Mouse (Mus musculus) kidney, postnatal 0 days (tissue): ENCODE data around the gene Nudt1. TPM values are rescaled to one million over a fixed set of nuclear protein-coding genes. Genes with fewer than 3 reads are reported as not detected.

Source experiments
- ATAC-seq: fragments of 200-750 bp; cut with Nextera tagmentation; replicated peaks from 2 replicates; pipeline ENCODE4 v1.8.0; 2017; ENCODE audit warnings: low read depth, moderate number of reproducible peaks, moderate TSS enrichment, moderate library complexity; ENCODE audit not compliant: low FRiP score
- DNase-seq: peaks from one replicate; pipeline ENCODE4 v3.0.0-alpha.2; 2016; ENCODE audit warnings: low spot score
- H3K27ac ChIP-seq: fragments of 300-500 bp; sonication (generic); 2 replicates; pipeline ENCODE4 v1.5.1; 2014; ENCODE audit warnings: mild to moderate bottlenecking
- H3K27me3 ChIP-seq: fragments of 300-500 bp; sonication (generic); 2 replicates; pipeline ENCODE4 v1.6.1; 2014; ENCODE audit warnings: low read length, mixed read lengths; ENCODE audit not compliant: insufficient read depth
- H3K36me3 ChIP-seq: fragments of 300-500 bp; sonication (generic); 2 replicates; pipeline ENCODE4 v1.6.1; 2014; ENCODE audit warnings: low read length, mixed read lengths; ENCODE audit not compliant: insufficient read depth
- H3K4me1 ChIP-seq: fragments of 300-500 bp; sonication (generic); replicated peaks from 2 replicates; pipeline ENCODE4 v1.6.1; 2014; ENCODE audit warnings: antibody characterized with exemption, low read length, mixed read lengths; ENCODE audit not compliant: insufficient read depth
- H3K4me2 ChIP-seq: fragments of 300-500 bp; sonication (generic); 2 replicates; pipeline ENCODE4 v1.6.1; 2014; ENCODE audit warnings: mild to moderate bottlenecking, low read length, moderate library complexity, mixed read lengths
- H3K4me3 ChIP-seq: fragments of 300-500 bp; sonication (generic); replicated peaks from 2 replicates; pipeline ENCODE4 v1.5.1; 2014; ENCODE audit warnings: low read depth, low read length
- H3K9ac ChIP-seq: fragments of 300-500 bp; sonication (generic); 2 replicates; pipeline ENCODE4 v1.6.1; 2014; ENCODE audit warnings: low read depth, low read length
- H3K9me3 ChIP-seq: fragments of 300-500 bp; sonication (generic); replicated peaks from 2 replicates; pipeline ENCODE4 v1.6.1; 2016; ENCODE audit warnings: low read length, inconsistent platforms, mixed read lengths
- CTCF ChIP-seq: IDR thresholded peaks from 2 replicates; pipeline ENCODE4 v1.5.1; 2016; ENCODE audit warnings: antibody characterized with exemption, low read depth, mild to moderate bottlenecking, moderate library complexity
- WGBS: fragments of 180-500 bp; shearing (Covaris S2); extraction: QIAGEN DNeasy Blood & Tissue Kit; methylation state at CpG from one replicate; pipeline ENCODE4 v1.1.7; 2014; 5-methylcytosine and 5-hydroxymethylcytosine counted together
- polyA plus RNA-seq: library from polyadenylated mRNA; unstranded; fragments of >200 nt; fragmentation: Nextera tagmentation; extraction: Ambion mirVana; gene quantifications from 2 replicates; pipeline ENCODE4 v1.2.1, GENCODE M21; 2015

Nudt1 gene
- 39.9 and 42.1 TPM in 2 replicates for polyA plus RNA-seq

- ATAC-seq (peak; percentile 90), DNase-seq (peak; percentile 97)
- Histone ChIP-seq H3K27ac (peak within 1 kb of the TSS; percentile 82), H3K4me2 (peak within 1 kb of the TSS; percentile 93), H3K27me3 (no peaks in the 10 kb centered on the region), H3K9me3 (no peaks in the 10 kb centered on the region), H3K36me3 (no peaks in the 10 kb centered on the region), H3K9ac (peak within 1 kb of the TSS; percentile 96), H3K4me3 (peak within 1 kb of the TSS; percentile 84), H3K4me1 (no peaks in the 10 kb centered on the region; the same call in 1 of the 2 replicates)
- under 1% methylated on average over 59 of the region's 60 CpGs for WGBS
- TF ChIP-seq CTCF, result peak; percentile 38; the same call in 1 of the 2 replicates
These were observed at the start of gene Nudt1, which contains the start of gene Mad1l1 for GRCm38 (mm10) chr5:140321042-140321755. Nudt1 (plus strand) TSS chr5:140321656. Mad1l1 (minus strand) TSS chr5:140321552.

- no peak for DNase-seq
- H3K9ac ChIP-seq, result no peak overlapping the region
- H3K4me1 ChIP-seq, result no peaks in the 10 kb centered on the region
- no peaks in the 10 kb centered on the region for H3K9me3 ChIP-seq
- 0 out of 2 replicates have a peak, but pooled peaks cover 7% of the 10 kb centered on the region for H3K36me3 ChIP-seq
- 74% methylated on average over 6 of the region's 6 CpGs for WGBS
- no peak for ATAC-seq
- TF ChIP-seq CTCF, result no peak
- no peaks in the 10 kb centered on the region for H3K27me3 ChIP-seq
- H3K4me2 ChIP-seq, result no peak overlapping the region
- H3K27ac ChIP-seq, result no peak overlapping the region
- H3K4me3 ChIP-seq, result no peak overlapping the region
These were observed 44.7 kb upstream of the Nudt1 start for GRCm38 (mm10) chr5:140276779-140277178.

- no peak for TF ChIP-seq CTCF
- 71% methylated on average over 9 of the region's 9 CpGs for whole genome bisulfite sequencing
- no peak overlapping the region for H3K4me3 ChIP-seq
- H3K27me3 ChIP-seq, result no peaks in the 10 kb centered on the region
- no peak overlapping the region for H3K4me2 ChIP-seq
- ATAC-seq (no peak), DNase-seq (no peak)
- no peak overlapping the region for H3K9ac ChIP-seq
- H3K27ac ChIP-seq, result no peak overlapping the region
- peaks cover 9% of the 10 kb centered on the region; the same call in 1 of the 2 replicates for H3K36me3 ChIP-seq
- no peaks in the 10 kb centered on the region for H3K4me1 ChIP-seq
- H3K9me3 ChIP-seq, result no peaks in the 10 kb centered on the region
These were observed 41.3 kb upstream of the Nudt1 start for GRCm38 (mm10) chr5:140280205-140280604.

DNA sequence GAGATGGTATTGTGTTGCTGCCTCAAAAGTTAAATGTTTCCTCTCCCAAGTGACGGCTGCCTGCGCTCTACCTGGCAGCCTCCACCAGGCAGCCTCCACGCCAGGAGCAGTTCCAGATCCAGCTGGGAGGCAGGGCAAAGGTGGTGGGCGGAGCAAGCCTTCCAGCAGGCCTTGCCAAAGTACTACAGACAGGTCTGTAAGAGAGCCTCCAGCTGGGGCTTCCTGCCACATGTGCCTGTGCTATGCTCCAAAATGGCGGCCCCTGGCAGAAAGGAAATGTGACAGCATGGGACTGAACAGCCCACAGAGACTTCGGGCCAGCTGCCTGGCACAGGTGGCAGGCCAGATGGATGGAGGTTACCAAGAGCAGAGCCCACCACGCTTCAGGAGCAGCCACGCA lies 39.1 kb upstream of the Nudt1 start:
- Histone ChIP-seq H3K36me3 (peaks cover 15% of the 10 kb centered on the region; the same call in 1 of the 2 replicates), H3K9ac (no peak overlapping the region), H3K27ac (no peak overlapping the region), H3K4me1 (no peaks in the 10 kb centered on the region), H3K27me3 (no peaks in the 10 kb centered on the region), H3K4me2 (no peak overlapping the region), H3K9me3 (no peaks in the 10 kb centered on the region), H3K4me3 (no peak overlapping the region)
- no peak for ATAC-seq
- DNase-seq, result peak; percentile 12
- TF ChIP-seq CTCF, result no peak
- 62% methylated on average over 8 of the region's 8 CpGs for WGBS

DNA sequence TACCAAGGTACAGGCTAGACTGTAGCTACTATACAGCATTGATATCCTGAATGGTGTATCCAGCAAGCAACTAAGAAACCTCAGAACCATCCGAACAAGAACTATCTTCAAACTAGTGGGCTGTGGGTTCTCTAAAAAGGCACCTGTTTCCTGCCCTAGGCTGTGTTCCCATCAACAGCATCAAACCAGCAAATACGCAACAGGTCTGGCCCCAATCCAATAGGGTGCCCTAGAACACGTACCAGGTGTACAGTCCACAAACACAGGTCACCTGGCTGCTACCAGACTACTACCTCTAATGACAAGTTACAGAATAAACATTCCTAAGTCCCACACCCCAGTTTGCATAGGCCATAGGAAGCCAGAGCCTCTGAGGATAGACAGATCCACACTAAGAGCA lies 38.6 kb upstream of the Nudt1 start:
- TF ChIP-seq CTCF, result no peak
- Histone ChIP-seq H3K27ac (no peak overlapping the region), H3K9me3 (no peaks in the 10 kb centered on the region), H3K9ac (no peak overlapping the region), H3K4me3 (no peak overlapping the region), H3K27me3 (no peaks in the 10 kb centered on the region), H3K4me2 (no peak overlapping the region), H3K4me1 (no peaks in the 10 kb centered on the region), H3K36me3 (peaks cover 15% of the 10 kb centered on the region; the same call in 1 of the 2 replicates)
- DNase-seq, result no peak
- no peak for ATAC-seq
- 99% methylated on average over 3 of the region's 3 CpGs for WGBS

- DNase-seq, result no peak
- 92% methylated on average over 2 of the region's 2 CpGs for WGBS
These were observed 37.4 kb upstream of the Nudt1 start for GRCm38 (mm10) chr5:140284011-140284410.

More at GRCm38 (mm10) chr5:140284011-140284410, 37.4 kb upstream of the Nudt1 start:
- no peaks in the 10 kb centered on the region for H3K27me3 ChIP-seq
- H3K4me2 ChIP-seq, result no peak overlapping the region
- H3K27ac ChIP-seq, result no peak overlapping the region
- H3K9me3 ChIP-seq, result no peaks in the 10 kb centered on the region
- no peaks in the 10 kb centered on the region for H3K4me1 ChIP-seq
- H3K36me3 ChIP-seq, result peaks cover 15% of the 10 kb centered on the region; the same call in 1 of the 2 replicates
- ATAC-seq, result no peak
- no peak overlapping the region for H3K4me3 ChIP-seq
- H3K9ac ChIP-seq, result no peak overlapping the region
- TF ChIP-seq CTCF, result no peak
